Mouse (Mus musculus): Measurements from ENCODE around the gene Slc35f2.

- TF ChIP-seq CTCF (IDR thresholded peaks at IDR 0.05; ENCODE audit: insufficient read depth, low read depth, low read length) (no peak), POLR2A (IDR thresholded peaks at IDR 0.05; ENCODE audit: insufficient read depth, low read depth, low read length) (no peak)
These were observed 47.4 kb downstream of the Slc35f2 start for GRCm38 (mm10) chr9:53818760-53819159.
